Mouse (Mus musculus): ENCODE data around the gene Plcz1. TPM values are rescaled to one million over a fixed set of nuclear protein-coding genes. Genes with fewer than 3 reads are reported as not detected.

Plcz1 gene
- polyA plus RNA-seq, 1 experiment: not detected

GRCm38 (mm10) chr6:139986564-139986963 is 54.7 kb downstream of the Plcz1 start:
- no peak overlapping the region for H3K9ac ChIP-seq (ENCODE audit: low read depth, poor library complexity, severe bottlenecking)
- no peaks in the 10 kb centered on the region for H3K27me3 ChIP-seq (ENCODE audit: control insufficient read depth, insufficient read depth, low read length, poor library complexity, severe bottlenecking)
- H3K4me1 ChIP-seq (ENCODE audit: control insufficient read depth, insufficient read depth, low read length): no peaks in the 10 kb centered on the region
- no peaks in the 10 kb centered on the region for H3K36me3 ChIP-seq (ENCODE audit: control insufficient read depth, insufficient read depth, low read length, poor library complexity, severe bottlenecking)
- no peaks in the 10 kb centered on the region for H3K9me3 ChIP-seq (replicated peaks; ENCODE audit: control insufficient read depth, insufficient read depth, low read length, poor library complexity, severe bottlenecking)
- no peak overlapping the region for H3K27ac ChIP-seq (ENCODE audit: insufficient read depth, low read length)
- TF ChIP-seq EP300 (IDR thresholded peaks at IDR 0.05; ENCODE audit: insufficient read depth, low read depth, low read length): no peak
- no peak for TF ChIP-seq POLR2A (IDR thresholded peaks at IDR 0.05; ENCODE audit: insufficient read depth, low read length)
- no peak for TF ChIP-seq CTCF (IDR thresholded peaks at IDR 0.05; ENCODE audit: low read depth, low read length)
- no peak overlapping the region for H3K4me3 ChIP-seq (ENCODE audit: low read depth, low read length)

GRCm38 (mm10) chr6:139984069-139984468 is 57.2 kb downstream of the Plcz1 start:
- Histone ChIP-seq H3K9me3 (replicated peaks; ENCODE audit: control insufficient read depth, insufficient read depth, low read length, poor library complexity, severe bottlenecking) (no peaks in the 10 kb centered on the region; the same call in 1 of the 2 replicates), H3K9ac (ENCODE audit: low read depth, poor library complexity, severe bottlenecking) (no peak overlapping the region), H3K27me3 (ENCODE audit: control insufficient read depth, insufficient read depth, low read length, poor library complexity, severe bottlenecking) (no peaks in the 10 kb centered on the region), H3K36me3 (ENCODE audit: control insufficient read depth, insufficient read depth, low read length, poor library complexity, severe bottlenecking) (no peaks in the 10 kb centered on the region), H3K27ac (ENCODE audit: insufficient read depth, low read length) (no peak overlapping the region), H3K4me1 (ENCODE audit: control insufficient read depth, insufficient read depth, low read length) (no peaks in the 10 kb centered on the region), H3K4me3 (ENCODE audit: low read depth, low read length) (no peak overlapping the region)
- TF ChIP-seq POLR2A (IDR thresholded peaks at IDR 0.05; ENCODE audit: insufficient read depth, low read length) (no peak), CTCF (IDR thresholded peaks at IDR 0.05; ENCODE audit: low read depth, low read length) (no peak), EP300 (IDR thresholded peaks at IDR 0.05; ENCODE audit: insufficient read depth, low read depth, low read length) (no peak)

GRCm38 (mm10) chr6:139981061-139981460 is 60.2 kb downstream of the Plcz1 start:
- no peak overlapping the region for H3K27ac ChIP-seq (ENCODE audit: insufficient read depth, low read length)
- H3K4me1 ChIP-seq (ENCODE audit: control insufficient read depth, insufficient read depth, low read length): no peaks in the 10 kb centered on the region
- H3K9me3 ChIP-seq (replicated peaks; ENCODE audit: control insufficient read depth, insufficient read depth, low read length, poor library complexity, severe bottlenecking): no peaks in the 10 kb centered on the region; the same call in 1 of the 2 replicates
- no peak overlapping the region for H3K4me3 ChIP-seq (ENCODE audit: low read depth, low read length)
- H3K36me3 ChIP-seq (ENCODE audit: control insufficient read depth, insufficient read depth, low read length, poor library complexity, severe bottlenecking): no peaks in the 10 kb centered on the region
- no peaks in the 10 kb centered on the region for H3K27me3 ChIP-seq (ENCODE audit: control insufficient read depth, insufficient read depth, low read length, poor library complexity, severe bottlenecking)
- TF ChIP-seq POLR2A (IDR thresholded peaks at IDR 0.05; ENCODE audit: insufficient read depth, low read length) (no peak), CTCF (IDR thresholded peaks at IDR 0.05; ENCODE audit: low read depth, low read length) (no peak), EP300 (IDR thresholded peaks at IDR 0.05; ENCODE audit: insufficient read depth, low read depth, low read length) (no peak)
- no peak overlapping the region for H3K9ac ChIP-seq (ENCODE audit: low read depth, poor library complexity, severe bottlenecking)

- H3K9ac ChIP-seq (ENCODE audit: low read depth, poor library complexity, severe bottlenecking): no peak overlapping the region
- no peak overlapping the region for H3K27ac ChIP-seq (ENCODE audit: insufficient read depth, low read length)
- H3K4me1 ChIP-seq (ENCODE audit: control insufficient read depth, insufficient read depth, low read length): no peaks in the 10 kb centered on the region
- H3K36me3 ChIP-seq (ENCODE audit: control insufficient read depth, insufficient read depth, low read length, poor library complexity, severe bottlenecking): no peaks in the 10 kb centered on the region
- H3K9me3 ChIP-seq (replicated peaks; ENCODE audit: control insufficient read depth, insufficient read depth, low read length, poor library complexity, severe bottlenecking): no peaks in the 10 kb centered on the region; the same call in 1 of the 2 replicates
- TF ChIP-seq EP300 (IDR thresholded peaks at IDR 0.05; ENCODE audit: insufficient read depth, low read depth, low read length): no peak
- no peak for TF ChIP-seq CTCF (IDR thresholded peaks at IDR 0.05; ENCODE audit: low read depth, low read length)
- TF ChIP-seq POLR2A (IDR thresholded peaks at IDR 0.05; ENCODE audit: insufficient read depth, low read length): no peak
- no peak overlapping the region for H3K4me3 ChIP-seq (ENCODE audit: low read depth, low read length)
- no peaks in the 10 kb centered on the region for H3K27me3 ChIP-seq (ENCODE audit: control insufficient read depth, insufficient read depth, low read length, poor library complexity, severe bottlenecking)
These were observed 63.1 kb downstream of the Plcz1 start for GRCm38 (mm10) chr6:139978114-139978513.

- Histone ChIP-seq H3K9ac (ENCODE audit: low read depth, poor library complexity, severe bottlenecking) (no peak overlapping the region), H3K36me3 (ENCODE audit: control insufficient read depth, insufficient read depth, low read length, poor library complexity, severe bottlenecking) (no peaks in the 10 kb centered on the region), H3K4me1 (ENCODE audit: control insufficient read depth, insufficient read depth, low read length) (no peaks in the 10 kb centered on the region), H3K4me3 (ENCODE audit: low read depth, low read length) (no peak overlapping the region), H3K27me3 (ENCODE audit: control insufficient read depth, insufficient read depth, low read length, poor library complexity, severe bottlenecking) (no peaks in the 10 kb centered on the region), H3K27ac (ENCODE audit: insufficient read depth, low read length) (no peak overlapping the region), H3K9me3 (replicated peaks; ENCODE audit: control insufficient read depth, insufficient read depth, low read length, poor library complexity, severe bottlenecking) (no peaks in the 10 kb centered on the region)
- no peak for TF ChIP-seq CTCF (IDR thresholded peaks at IDR 0.05; ENCODE audit: low read depth, low read length)
- no peak for TF ChIP-seq POLR2A (IDR thresholded peaks at IDR 0.05; ENCODE audit: insufficient read depth, low read length)
- no peak for TF ChIP-seq EP300 (IDR thresholded peaks at IDR 0.05; ENCODE audit: insufficient read depth, low read depth, low read length)
These were observed 66.6 kb downstream of the Plcz1 start for GRCm38 (mm10) chr6:139974668-139975067.

GRCm38 (mm10) chr6:139971608-139972298 is 69.5 kb downstream of the Plcz1 start:
- H3K27ac ChIP-seq (ENCODE audit: insufficient read depth, low read length): no peak overlapping the region
- no peak overlapping the region for H3K9ac ChIP-seq (ENCODE audit: low read depth, poor library complexity, severe bottlenecking)
- H3K4me1 ChIP-seq (ENCODE audit: control insufficient read depth, insufficient read depth, low read length): no peaks in the 10 kb centered on the region
- no peaks in the 10 kb centered on the region for H3K36me3 ChIP-seq (ENCODE audit: control insufficient read depth, insufficient read depth, low read length, poor library complexity, severe bottlenecking)
- H3K27me3 ChIP-seq (ENCODE audit: control insufficient read depth, insufficient read depth, low read length, poor library complexity, severe bottlenecking): no peaks in the 10 kb centered on the region
- H3K9me3 ChIP-seq (replicated peaks; ENCODE audit: control insufficient read depth, insufficient read depth, low read length, poor library complexity, severe bottlenecking): no peaks in the 10 kb centered on the region
- H3K4me3 ChIP-seq (ENCODE audit: low read depth, low read length): no peak overlapping the region
- TF ChIP-seq CTCF (IDR thresholded peaks at IDR 0.05; ENCODE audit: low read depth, low read length) (no peak), EP300 (IDR thresholded peaks at IDR 0.05; ENCODE audit: insufficient read depth, low read depth, low read length) (no peak), POLR2A (IDR thresholded peaks at IDR 0.05; ENCODE audit: insufficient read depth, low read length) (no peak)

Measured in ES-Bruce4 (cell line).